In the genomic region with DNA sequence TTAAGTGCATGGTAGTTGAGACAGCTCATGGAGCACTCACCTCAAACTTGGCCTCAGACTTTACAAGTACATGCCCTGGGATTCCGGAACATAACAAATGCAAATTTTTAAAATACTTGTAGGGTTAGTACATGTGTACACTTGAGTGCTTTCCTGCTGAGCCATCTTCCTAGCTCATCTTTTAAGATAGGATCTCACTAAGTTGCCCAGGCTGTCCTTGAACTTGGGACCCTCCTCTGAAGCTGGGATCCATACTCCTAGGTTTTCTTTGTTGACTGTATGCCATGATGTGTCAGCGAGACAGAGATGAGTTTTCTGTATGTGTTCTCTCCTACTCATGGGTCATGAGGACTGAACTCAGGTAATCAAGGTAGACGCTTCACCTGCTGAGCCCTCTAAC, we compare ENCODE assay signal across 20 mouse cellular contexts. TPM values are rescaled to one million over a fixed set of nuclear protein-coding genes. Genes with fewer than 3 reads are reported as not detected.
"Had no signal": no experiment of that assay in that cellular context is flagged by ENCODE, and none has a peak within 500 bp of the region (broad histone marks: within the 10 kb centered on the region; RNA-seq: fewer than 3 reads in every experiment).

No protein-coding gene starts in this region.

- H3K4me1 ChIP-seq: neural tube, embryonic 13.5 days; neural tube, embryonic 15.5 days; stomach, embryonic 15.5 days had no signal

- DNase-seq: retina, postnatal 1 day; right cerebral cortex, adult 18-20 months; right cerebral cortex, postnatal 14 days; right cerebral cortex, postnatal 4 days; spleen, adult 18-20 months; thymus, adult 18-20 months; thymus, adult 2 months; thymus, postnatal 14 days; thymus, postnatal 25 days; thymus, postnatal 36 days; thymus, postnatal 4 days had no signal

- H3K4me2 ChIP-seq: neural tube, embryonic 13.5 days; neural tube, embryonic 15.5 days; stomach, embryonic 15.5 days had no signal

- H3K27ac ChIP-seq: neural tube, embryonic 13.5 days; neural tube, embryonic 15.5 days; stomach, embryonic 15.5 days; stomach, postnatal 0 days had no signal

- H3K36me3 ChIP-seq: neural tube, embryonic 13.5 days; neural tube, embryonic 15.5 days; stomach, embryonic 15.5 days had no signal

- H3K9me3 ChIP-seq: neural tube, embryonic 13.5 days; neural tube, embryonic 15.5 days; stomach, embryonic 15.5 days had no signal

- H3K4me3 ChIP-seq: neural tube, embryonic 13.5 days; neural tube, embryonic 15.5 days; stomach, embryonic 15.5 days had no signal

- H3K9ac ChIP-seq: neural tube, embryonic 13.5 days; neural tube, embryonic 15.5 days; stomach, embryonic 15.5 days had no signal

RNA-seq across cellular contexts. Expression of gene Nlrp12, which starts 26.7 kb away (rescaled TPM):
- polyA plus RNA-seq: neural tube, embryonic 13.5 days; neural tube, embryonic 14.5 days; neural tube, embryonic 15.5 days; stomach, embryonic 14.5 days; stomach, postnatal 0 days; thymus, postnatal 0 days; urinary bladder, adult 2 months had no signal

RNA-seq across cellular contexts. Expression of gene AU018091, which starts 53.8 kb away (rescaled TPM):
- polyA plus RNA-seq: neural tube, embryonic 13.5 days; neural tube, embryonic 14.5 days; neural tube, embryonic 15.5 days; small intestine, adult 2 months; thymus, postnatal 0 days had no signal
